Mouse (Mus musculus) left cerebral cortex, postnatal 36 days (tissue): Measurements from ENCODE around the gene Fbxl17. TPM values are rescaled to one million over a fixed set of nuclear protein-coding genes. Genes with fewer than 3 reads are reported as not detected.

Experiments used
- DNase-seq, 2 experiments: peaks; one replicate each; pipeline ENCODE4 v3.0.0; 2021 to 2022; ENCODE audit warnings: low spot score in 2 of 2, mixed read lengths in 1 of 2
- intact Hi-C: fragments of 180-260 bp; cut with DNase I; formaldehyde crosslinking; loops from one replicate; pipeline ENCODE4 v1.15.1; 2025
- total RNA-seq, 2 experiments: library from RNA; stranded (reverse); gene quantifications; 2 replicates each; pipeline ENCODE4 v1.2.3; 2021

Gene Fbxl17
- total RNA-seq, 2 experiments from 2014 or later: 61.9 to 65.9 TPM

- intact Hi-C loops: no loop called here
- no peak for DNase-seq
These were observed 93.9 kb downstream of the Fbxl17 start for GRCm38 (mm10) chr17:63405955-63406354.

GRCm38 (mm10) chr17:63405471-63405870 is 94.3 kb downstream of the Fbxl17 start:
- intact Hi-C loops: no loop called here
- DNase-seq: no peak

GRCm38 (mm10) chr17:63404968-63405367 is 94.8 kb downstream of the Fbxl17 start:
- DNase-seq: no peak
- intact Hi-C loops: no loop called here

- intact Hi-C loops: no loop called here
- DNase-seq: no peak
These were observed 95.9 kb downstream of the Fbxl17 start for GRCm38 (mm10) chr17:63403801-63404415.

- DNase-seq: no peak
- intact Hi-C loops: no loop called here
These were observed 96.8 kb downstream of the Fbxl17 start for GRCm38 (mm10) chr17:63402741-63403681.

GRCm38 (mm10) chr17:63402170-63402569 is 97.6 kb downstream of the Fbxl17 start:
- DNase-seq: no peak
- intact Hi-C loops: no loop called here

- no peak for DNase-seq
- intact Hi-C loops: no loop called here
These were observed 99.2 kb downstream of the Fbxl17 start for GRCm38 (mm10) chr17:63400640-63401039.

- no peak for DNase-seq
These were observed 100.0 kb downstream of the Fbxl17 start for GRCm38 (mm10) chr17:63399816-63400215.

GRCm38 (mm10) chr17:63391506-63391905 is 108.3 kb downstream of the Fbxl17 start:
- no peak for DNase-seq
- intact Hi-C loops: no loop called here

More at GRCm38 (mm10) chr17:63399816-63400215, 100.0 kb downstream of the Fbxl17 start:
- intact Hi-C loops: no loop called here

GRCm38 (mm10) chr17:63390951-63391350 is 108.9 kb downstream of the Fbxl17 start:
- intact Hi-C loops: no loop called here
- DNase-seq: no peak

- DNase-seq: no peak
- intact Hi-C loops: no loop called here
These were observed 128.8 kb downstream of the Fbxl17 start for GRCm38 (mm10) chr17:63370977-63371376.

GRCm38 (mm10) chr17:63369631-63370310 is 130.0 kb downstream of the Fbxl17 start:
- no peak for DNase-seq
- intact Hi-C loops: no loop called here

GRCm38 (mm10) chr17:63367476-63367875 is 132.3 kb downstream of the Fbxl17 start:
- intact Hi-C loops: no loop called here
- no peak for DNase-seq

GRCm38 (mm10) chr17:63366045-63366444 is 133.8 kb downstream of the Fbxl17 start:
- no peak for DNase-seq

GRCm38 (mm10) chr17:63364605-63365004 is 135.2 kb downstream of the Fbxl17 start:
- intact Hi-C loops: no loop called here
- DNase-seq: no peak

More at GRCm38 (mm10) chr17:63366045-63366444, 133.8 kb downstream of the Fbxl17 start:
- intact Hi-C loops: no loop called here

GRCm38 (mm10) chr17:63362196-63362595 is 137.6 kb downstream of the Fbxl17 start:
- no peak for DNase-seq
- intact Hi-C loops: no loop called here

- intact Hi-C loops: no loop called here
- DNase-seq: no peak
These were observed 138.1 kb downstream of the Fbxl17 start for GRCm38 (mm10) chr17:63361679-63362078.

- no peak for DNase-seq
- intact Hi-C loops: no loop called here
These were observed 141.0 kb downstream of the Fbxl17 start for GRCm38 (mm10) chr17:63358837-63359236.

- intact Hi-C loops: no loop called here
- no peak for DNase-seq
These were observed 143.6 kb downstream of the Fbxl17 start for GRCm38 (mm10) chr17:63356202-63356601.

- intact Hi-C loops: no loop called here
- DNase-seq: no peak
These were observed 147.1 kb downstream of the Fbxl17 start for GRCm38 (mm10) chr17:63352634-63353195.
